Mouse (Mus musculus) frontal cortex, postnatal 36 days (tissue): ENCODE results near the gene Nrsn2.
A peak's percentile ranks its signal among the peaks of the same experiment; 100 is the strongest.
"Not testable (repeated sequence)": the region's sequence is repeated elsewhere in the genome, so short reads cannot be mapped to it uniquely, and the experiment has no call there.

Source experiments
- DNase-seq, 2 experiments: peaks; one replicate each; pipeline ENCODE4 v3.0.0; 2022; ENCODE audit warnings: low spot score in 2 of 2

The Nrsn2 gene

DNA sequence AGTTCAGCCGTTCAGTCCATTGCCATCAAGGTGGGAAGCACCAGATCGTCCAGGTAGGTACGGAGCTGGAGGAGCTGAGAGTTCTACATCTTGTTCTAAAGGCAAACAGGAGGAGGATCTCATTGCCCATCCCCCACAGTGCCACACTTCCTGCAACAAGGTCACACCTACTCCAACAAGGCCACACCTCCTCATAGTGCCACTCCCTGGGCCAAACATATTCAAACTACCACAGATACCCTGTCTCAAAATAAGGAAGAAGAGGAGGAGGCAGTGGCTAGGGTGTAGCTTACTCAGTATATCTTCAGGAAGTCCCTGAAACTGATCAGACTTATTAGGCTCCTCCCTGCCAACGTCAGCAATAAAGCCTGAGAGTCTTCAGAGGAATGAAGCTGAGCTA, 7.8 kb upstream of the Nrsn2 start:
- no peak for DNase-seq

DNA sequence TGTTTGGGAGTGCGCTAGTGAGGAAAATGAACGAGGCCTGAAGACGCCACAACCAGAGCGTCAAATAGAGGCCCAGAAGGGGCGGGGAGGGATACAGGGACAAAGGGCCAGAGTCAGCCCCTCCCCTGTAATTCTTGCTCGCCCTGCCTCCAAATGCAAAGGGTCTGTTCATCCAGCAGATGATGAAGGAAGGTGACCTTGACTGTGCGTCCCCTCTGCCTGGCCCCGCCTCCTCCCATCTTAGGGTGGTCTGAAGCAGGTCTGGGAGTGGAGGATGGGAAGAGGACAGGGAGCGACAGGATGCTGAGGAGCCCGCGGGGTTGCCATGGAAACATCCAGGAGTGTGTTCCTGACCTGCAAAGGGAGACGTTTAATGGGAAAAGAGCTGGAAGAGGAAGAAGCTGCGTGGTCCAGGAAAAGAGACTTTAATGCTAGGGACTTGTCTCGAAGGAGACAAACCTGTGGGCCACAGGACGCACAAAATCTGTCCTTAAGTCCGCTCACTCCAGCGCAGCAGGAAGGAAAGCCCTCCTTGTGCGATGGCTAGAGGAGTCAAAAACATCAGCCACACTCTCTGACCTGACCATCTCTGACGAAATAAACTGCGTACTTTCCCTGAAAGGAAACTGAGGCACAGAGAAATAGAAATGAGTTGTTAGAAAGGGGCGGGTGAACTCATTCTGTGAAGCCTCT, 640 bp downstream of the Nrsn2 start:
- DNase-seq = peak; percentile 44 to 54

DNA sequence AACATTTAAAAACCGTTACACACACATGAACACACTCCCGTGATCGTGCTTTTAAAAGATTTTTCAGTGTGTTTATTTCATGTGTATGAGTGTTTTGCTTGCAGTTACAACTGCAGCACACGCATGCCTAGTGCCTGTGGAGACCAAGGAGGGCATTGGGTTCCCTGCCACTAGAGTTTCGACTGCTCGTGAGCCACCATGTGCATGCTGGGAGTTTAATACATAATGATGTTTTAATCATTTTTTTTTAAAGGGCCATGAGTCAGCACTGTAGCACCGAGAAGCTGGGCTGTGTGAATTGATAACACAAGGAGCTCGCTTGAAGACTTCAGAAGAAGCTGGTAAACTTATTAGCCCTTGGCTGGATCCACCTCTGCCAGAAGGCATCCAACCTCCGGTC, 2.9 kb downstream of the Nrsn2 start:
- no peak for DNase-seq

DNA sequence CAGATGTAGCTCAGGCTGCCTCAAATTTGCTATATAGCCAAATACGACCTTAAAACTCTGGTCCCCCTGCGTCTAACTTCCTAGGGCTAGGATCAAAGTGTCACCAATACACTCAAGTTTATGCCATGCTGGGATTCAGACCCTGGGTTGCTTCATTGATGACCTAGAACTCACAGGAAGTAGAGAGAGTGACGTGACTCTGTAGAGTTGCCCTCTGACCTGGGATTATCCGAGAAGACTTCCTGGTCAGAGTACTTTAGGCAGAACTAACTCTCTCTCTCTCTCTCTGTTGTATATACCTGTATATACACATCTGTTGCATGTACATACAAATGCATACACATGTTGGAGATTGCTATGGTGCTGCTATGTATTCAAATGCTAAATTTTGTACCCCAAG, 3.8 kb downstream of the Nrsn2 start:
- DNase-seq = no peak

DNA sequence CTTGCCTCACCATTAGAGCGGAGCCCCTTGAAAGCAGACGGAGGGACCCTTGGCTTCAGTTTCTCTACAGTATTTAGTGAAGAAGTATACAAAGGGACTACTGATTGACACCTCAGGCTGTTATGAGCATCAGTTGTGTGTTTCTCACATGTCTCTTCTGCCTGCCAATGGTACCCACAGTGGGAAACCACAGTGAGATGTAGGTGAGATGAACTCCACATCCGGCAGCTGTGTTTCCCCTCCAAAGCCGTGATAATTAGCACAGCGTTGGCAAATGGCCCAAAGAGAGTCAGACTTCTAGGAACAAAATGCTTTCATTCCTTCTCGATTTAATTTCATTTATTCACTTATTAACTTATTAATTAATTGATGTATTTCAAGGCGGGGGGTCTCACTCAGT, 4.3 kb downstream of the Nrsn2 start:
- no peak for DNase-seq

DNA sequence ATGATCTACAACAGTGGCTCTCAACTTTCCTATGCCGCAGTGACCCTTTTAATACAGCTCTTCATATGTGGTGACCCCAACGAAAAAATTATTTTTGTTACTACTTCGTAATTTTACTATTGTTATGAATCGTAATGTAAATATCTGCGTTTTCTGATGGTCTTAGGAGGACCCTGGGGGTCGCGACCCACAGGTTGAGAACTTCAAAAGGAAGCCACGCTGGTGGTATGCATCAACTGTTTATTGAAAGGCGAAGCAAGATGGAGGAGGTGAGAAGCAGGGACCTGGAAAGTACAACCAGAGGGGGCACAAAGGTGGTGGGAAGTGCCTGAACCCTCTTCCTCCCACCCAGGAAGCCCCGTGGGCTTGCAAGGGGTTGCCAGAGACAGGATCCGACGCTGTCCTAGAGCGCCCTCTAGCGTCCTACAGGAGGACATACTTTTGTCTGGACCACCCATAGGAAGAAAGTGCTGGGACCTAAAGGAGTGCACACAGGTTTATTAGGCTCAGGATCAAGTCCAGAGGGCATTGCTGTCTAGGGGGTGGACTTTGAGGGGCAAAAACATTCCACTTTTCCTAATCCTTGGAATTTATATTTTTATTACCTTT, 7.8 kb downstream of the Nrsn2 start:
- peak; percentile 25 to 30 for DNase-seq

DNA sequence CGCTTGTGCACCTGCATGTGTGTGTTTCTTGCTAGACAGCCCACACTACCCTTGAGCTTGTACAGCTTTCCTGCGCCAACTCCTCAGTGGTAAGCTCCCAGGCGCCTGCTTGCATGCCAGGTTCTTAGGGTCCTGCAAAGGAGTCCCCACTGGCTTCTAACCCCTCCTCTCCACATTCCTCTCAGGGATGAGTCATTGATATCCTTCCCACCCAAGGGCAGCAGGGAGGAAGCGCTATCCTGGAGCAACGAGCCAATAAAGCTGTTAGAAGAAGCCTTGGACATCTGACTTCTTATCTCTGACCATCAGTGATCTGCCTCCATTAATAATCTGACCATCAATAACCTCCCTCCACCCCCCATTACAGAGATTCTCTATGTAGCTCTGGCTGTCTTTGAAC, 8.5 kb downstream of the Nrsn2 start:
- DNase-seq = no peak

DNA sequence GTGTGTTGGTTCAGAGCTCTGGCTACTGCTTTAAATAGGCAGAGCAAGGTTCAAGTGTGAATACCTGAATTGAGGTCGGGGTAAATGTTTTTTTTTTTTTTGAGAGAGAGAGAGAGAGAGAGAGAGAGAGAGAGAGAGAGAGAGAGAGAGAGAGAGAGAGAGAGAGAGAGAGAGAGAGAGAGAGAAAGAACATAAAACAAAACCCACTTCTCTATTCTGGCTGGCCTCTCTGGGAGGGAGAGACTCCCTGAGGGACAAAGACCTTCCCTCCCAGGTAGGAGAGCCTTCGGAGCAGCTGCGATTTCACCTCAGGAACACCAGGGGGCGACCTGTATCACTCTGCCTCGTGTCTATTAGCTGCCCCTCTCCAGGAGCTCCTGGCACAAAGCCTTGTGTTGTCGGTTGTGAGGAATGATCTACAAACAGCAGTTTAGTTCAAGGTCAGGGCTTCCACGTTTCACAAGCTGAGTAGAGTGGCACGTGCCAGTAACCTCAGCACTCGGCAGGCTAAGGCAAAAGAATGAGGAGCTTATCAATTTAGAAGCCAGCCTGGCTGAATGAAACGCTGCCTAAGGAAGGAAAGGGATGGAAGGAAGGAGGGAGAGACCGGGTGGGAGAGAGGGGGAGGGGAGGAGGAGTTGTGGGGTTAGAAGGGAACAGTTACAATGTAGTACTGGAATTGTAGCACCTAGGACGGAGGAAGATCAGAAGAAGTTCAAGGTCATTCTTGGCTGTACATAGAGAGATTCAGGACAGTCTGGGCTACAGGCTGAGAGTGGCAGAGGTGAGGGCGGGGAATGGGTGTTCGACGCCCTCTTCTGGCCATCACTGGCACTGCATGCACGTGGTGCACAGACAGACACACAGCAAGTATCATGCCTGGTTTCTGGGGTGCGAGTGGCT, 12.9 kb downstream of the Nrsn2 start:
- peak; percentile 60 to 72 for DNase-seq

DNA sequence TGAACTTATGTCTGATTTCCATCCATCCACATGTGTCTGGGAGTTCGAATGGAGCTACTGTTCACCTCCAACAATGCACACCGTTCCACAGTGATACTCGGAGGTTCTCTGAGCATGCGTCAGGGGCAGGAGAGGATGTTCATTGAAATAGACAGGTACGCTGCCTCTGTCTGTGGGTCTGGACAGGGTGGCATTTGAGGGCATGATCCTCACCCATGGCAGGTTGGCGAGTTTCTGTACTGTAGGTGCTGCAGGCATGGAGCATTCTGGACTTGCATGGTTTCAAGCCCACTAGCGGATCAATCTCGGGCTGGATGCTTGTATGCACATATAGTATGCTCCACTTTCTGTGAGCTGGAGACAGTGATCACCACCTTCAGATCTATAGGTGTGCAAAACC, 15.2 kb downstream of the Nrsn2 start:
- DNase-seq = no peak

DNA sequence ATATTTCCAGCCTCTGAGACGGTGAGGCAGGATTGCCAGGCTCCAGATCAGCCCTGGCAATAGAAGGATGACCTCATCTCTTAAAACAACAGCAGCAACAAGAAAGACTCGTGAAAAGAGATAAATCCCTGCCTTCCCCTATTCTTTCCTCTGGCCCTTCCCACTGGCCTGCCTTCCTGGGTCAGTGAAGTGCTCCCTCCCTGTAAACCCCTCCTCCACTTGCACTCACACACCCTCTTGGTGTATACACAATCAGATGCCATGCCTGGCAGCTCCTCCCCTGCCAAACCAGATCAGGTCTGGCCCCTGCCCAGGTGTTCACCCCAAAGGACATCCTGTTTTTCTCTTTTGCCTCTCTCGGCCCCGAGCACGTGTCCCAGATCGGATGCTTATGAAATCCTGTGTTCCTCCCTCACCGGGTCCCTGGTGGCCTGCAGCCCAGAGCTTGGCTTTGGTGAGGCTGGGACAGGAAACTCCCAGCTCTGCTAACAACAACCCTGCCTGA, 16.1 kb downstream of the Nrsn2 start:
- DNase-seq = no peak

DNA sequence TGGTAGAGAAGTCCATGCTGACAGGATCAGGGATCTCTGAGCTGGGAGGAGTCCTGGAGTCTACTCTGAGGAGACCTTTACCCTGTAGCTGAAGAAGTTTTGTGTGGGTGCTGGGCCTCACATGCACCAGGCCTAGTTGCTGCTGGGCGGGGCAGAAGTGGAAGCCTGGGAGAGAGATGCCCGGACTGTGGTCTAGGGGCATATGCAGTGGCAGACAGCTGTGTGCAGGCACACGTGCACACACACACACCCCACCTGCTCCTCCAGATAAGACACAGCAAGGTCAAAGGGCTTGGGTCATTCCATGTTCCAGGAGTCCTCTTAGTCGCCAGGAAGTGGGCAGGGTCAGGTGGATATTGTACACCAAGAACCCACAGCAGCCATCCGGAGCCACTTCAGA, 16.8 kb downstream of the Nrsn2 start:
- DNase-seq = no peak

DNA sequence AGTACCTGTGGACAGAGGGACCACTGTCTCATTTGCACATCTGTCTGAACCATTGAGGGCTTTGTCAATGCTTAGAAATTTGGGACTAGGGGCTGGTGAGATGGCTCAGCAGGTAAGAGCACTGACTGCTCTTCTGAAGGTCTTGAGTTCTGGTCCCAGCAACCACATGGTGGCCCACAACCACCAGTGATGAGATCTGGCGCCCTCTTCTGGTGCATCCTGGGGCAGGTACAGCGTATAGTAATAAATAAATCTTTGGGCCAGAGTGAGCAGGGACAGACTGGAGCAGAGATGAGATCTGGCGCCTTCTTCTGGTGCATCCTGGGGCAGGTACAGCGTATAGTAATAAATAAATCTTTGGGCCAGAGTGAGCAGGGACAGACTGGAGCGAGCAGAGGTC, 17.5 kb downstream of the Nrsn2 start:
- not testable (repeated sequence) for DNase-seq

DNA sequence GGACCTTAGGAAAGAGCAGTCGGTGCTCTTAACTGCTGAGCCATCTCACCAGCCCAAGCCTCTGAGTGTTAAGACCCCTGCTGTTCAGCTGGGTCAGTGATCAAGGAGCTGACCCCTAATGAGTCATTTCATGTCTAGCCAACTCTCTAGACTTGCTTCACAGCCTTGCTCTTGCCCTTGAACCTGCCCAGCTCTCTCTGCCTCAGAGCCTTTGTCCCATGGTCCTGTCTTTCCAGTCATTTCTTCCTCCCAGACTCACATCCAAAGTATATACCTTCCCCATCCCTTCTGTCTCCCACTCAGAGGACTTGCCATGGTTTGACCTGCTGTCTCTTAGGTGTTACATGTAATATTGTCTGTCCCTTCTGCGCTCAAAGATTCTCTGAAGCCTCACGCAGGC, 19.2 kb downstream of the Nrsn2 start:
- no peak for DNase-seq

DNA sequence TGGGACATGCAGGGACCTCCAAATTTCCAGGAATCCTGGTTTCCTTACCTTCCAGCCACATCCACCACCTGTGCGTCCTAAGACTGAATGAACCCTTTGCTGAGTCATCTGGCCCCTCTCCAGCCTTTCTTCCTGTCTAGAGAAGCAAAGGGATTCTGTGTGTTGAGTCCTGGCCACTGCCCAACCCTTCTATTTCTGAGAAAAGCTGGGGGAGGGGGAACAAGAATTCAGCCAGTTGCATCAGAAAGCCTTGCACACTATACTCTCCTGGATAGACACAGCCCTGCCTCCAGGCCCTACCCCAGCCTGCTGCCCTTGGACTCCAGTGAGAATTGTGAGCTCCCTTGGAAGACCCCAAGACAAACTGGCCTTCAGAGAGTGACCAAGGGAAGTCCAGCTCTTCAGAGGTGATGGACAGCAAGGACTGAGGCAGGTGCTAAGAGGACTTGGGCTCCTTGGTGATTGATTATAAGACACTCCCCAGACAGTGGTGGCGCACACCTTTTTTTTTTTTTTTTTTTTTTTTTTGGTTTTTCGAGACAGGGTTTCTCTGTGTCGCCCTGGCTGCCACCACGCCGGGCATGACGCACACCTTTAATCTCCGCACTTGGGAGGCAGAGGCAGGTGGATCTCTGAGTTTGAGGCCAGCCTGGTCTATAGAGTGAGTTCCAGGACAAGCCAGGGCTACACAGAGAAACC, 26.4 kb downstream of the Nrsn2 start:
- DNase-seq = peak; percentile 19 to 41

DNA sequence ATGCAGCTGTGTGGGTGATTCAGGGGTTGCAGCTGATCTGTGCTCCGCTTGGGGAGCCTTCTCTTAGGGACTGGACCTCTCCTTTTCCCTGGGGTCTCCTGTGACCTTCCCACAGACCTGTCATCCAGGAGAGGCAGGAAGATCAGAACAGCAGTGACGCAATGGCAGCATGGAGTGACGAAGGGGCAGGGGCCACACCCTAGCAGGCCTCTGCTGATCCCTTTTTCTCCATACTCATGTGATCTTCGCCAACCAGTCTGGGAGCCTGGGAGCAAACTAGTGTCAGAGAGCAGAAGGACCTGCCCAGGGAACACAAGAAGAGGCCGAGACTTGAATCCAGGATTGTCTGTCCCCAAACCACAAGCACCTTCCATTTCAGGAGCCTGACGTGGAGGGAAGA, 27.2 kb downstream of the Nrsn2 start:
- no peak for DNase-seq

DNA sequence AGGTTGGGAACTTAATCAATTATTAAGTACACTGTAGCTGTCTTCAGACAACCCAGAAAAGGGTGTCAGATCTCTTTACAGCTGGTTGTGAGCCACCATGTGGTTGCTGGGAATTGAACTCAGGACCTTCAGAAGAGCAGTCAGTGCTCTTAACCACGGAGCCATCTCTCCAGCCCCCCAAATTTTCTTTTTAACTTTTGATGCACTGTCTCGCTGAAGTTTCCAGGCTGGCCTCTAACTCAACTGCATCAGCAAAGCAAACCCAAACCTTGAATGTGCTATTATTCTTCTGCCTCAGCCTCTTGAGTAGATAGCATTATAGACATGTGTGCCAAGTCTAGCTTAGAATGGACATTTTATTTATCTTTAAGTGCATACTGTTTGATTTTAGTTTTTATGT, 28.7 kb downstream of the Nrsn2 start:
- no peak for DNase-seq

DNA sequence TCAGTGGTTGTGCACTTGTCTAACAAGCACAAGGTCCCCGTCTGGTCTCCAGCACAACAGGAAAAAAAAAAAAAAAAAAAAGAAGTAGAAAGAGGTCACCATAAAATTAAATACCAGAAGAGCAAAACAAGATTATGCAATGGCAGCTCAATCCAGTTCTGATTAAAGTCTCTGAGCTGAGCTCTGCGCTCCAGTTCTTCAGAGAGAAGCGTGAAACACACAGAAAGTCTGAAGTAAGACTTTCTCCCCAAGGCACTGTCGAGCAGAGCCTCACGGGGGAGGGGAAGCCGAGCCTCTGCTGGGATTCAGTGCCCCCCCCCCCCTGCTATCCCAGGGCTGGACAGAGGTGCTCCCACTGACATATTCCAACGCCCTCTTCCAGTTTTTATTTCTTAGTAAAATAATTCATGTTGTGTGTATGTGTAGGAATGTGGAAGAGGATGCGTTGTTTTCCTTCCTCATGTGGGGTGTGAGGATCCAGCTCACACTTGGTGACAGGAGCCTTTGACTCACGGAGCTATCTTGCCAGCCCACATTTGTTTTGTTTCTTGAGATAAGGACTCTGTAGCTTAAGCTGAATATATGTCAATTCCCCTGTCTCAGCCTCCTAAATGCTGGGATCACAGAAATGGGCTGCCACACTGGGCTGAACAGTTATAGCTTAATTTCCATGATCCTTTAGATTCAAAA, 29.5 kb downstream of the Nrsn2 start:
- no peak for DNase-seq

DNA sequence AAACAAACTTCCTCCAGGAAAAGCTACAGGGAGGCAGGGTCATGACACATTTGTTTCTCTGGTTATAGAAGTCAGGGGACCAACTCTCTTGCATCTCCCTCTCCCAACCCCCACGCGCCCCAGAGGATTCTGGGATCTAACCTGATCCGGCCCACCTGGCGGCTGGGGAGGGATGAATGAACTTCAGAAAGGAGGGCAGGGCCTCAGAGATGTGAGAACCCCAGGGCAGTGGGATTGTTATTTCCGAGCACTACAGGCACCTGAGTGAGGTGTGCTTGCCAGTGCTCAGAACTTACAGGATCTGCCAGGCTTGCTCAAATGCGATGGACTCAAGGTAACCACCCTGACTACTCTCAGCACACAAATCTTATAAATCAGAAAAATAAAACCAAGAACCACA, 31.0 kb downstream of the Nrsn2 start:
- no peak for DNase-seq

DNA sequence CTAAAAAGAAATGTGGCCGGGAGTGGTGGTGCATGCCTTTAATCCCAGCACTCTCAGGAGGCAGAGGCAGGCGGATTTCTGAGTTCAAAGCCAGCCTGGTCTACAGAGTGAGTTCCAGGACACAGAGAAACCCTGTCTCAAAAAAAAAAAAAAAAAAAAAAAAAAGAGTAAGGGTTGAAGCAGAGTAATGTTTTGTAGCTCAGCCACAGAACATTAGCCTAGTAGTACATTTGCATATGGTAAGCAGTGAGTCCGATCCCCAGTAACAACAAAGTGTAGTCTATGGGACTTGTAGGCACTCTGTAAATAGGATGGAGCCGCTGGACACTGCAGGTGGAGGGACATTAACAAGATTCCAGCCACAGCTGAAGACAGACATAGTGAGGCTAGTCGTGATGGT, 31.5 kb downstream of the Nrsn2 start:
- no peak for DNase-seq

DNA sequence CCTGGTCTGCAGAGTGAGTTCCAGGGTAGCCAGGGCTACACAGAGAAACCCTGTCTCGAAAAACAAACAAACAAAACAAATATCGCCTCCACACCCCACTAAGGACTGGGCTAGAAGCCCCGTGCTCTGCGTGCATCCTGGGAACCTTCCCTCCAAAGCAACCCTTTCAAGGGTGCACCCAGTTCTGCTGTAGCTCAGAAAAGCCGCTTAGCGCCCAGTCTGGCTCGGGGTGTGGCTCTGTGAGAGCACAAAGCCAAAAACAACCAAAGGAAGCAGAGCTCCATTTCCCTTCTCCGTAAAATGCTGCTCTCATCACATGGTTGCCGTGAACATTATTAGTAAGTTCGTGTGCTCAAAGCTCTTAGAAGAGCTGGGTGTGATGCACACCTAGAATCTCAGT, 32.1 kb downstream of the Nrsn2 start:
- no peak for DNase-seq
